Mouse (Mus musculus) heart, embryonic 13.5 days (tissue): ENCODE results near the gene Dap. TPM values are rescaled to one million over a fixed set of nuclear protein-coding genes. Genes with fewer than 3 reads are reported as not detected.

Source experiments
- polyA plus RNA-seq: library from polyadenylated mRNA; unstranded; fragments of >200 nt; fragmentation: Nextera tagmentation; extraction: Ambion mirVana; gene quantifications from 2 replicates; pipeline ENCODE4 v1.2.1, GENCODE M21; 2015

The Dap gene
- polyA plus RNA-seq, 1 experiment from 2014 or later, result 56.2 TPM

Other genes starting within 250 kb of the Dap start
- 1.8 and 2.1 TPM in 2 replicates for gene Ankrd33b, start 143.4 kb downstream of the Dap start, polyA plus RNA-seq
- 1.7 and 2.0 TPM in 2 replicates for gene Ropn1l, start 229.4 kb downstream of the Dap start, polyA plus RNA-seq